Comparison of ENCODE assay signal across 8 mouse cellular contexts in genomic region chr10:39458766-39459699, GRCm38 (mm10).
DNase-seq lines count a peak whose midpoint lies in the region; ATAC-seq lines count a peak whose summit lies in the region.

No protein-coding gene starts in this region.

- H3K4me1 ChIP-seq in heart, embryonic 10.5 days = peaks cover 58% of the 10 kb centered on the region
- peaks cover 34% of the 10 kb centered on the region for H3K4me1 ChIP-seq in intestine, embryonic 14.5 days (replicated peaks; ENCODE audit: control insufficient read depth, insufficient read depth, low read length)
- peaks cover 65% of the 10 kb centered on the region for H3K4me1 ChIP-seq in midbrain, embryonic 15.5 days

- peak overlapping the region; percentile 47 for H3K27ac ChIP-seq in heart, embryonic 10.5 days
- H3K27ac ChIP-seq in intestine, embryonic 14.5 days (ENCODE audit: low read depth) = 0 out of 2 replicates have a peak overlapping the region, but pooled peaks have one; percentile 38
- H3K27ac ChIP-seq in midbrain, embryonic 15.5 days = no peak overlapping the region

- H3K9me3 ChIP-seq in heart, embryonic 10.5 days = no peaks in the 10 kb centered on the region
- no peaks in the 10 kb centered on the region for H3K9me3 ChIP-seq in intestine, embryonic 14.5 days (ENCODE audit: control insufficient read depth, low read length)
- no peaks in the 10 kb centered on the region for H3K9me3 ChIP-seq in midbrain, embryonic 15.5 days

- H3K36me3 ChIP-seq in heart, embryonic 10.5 days = no peaks in the 10 kb centered on the region
- no peaks in the 10 kb centered on the region; the same call in 1 of the 2 replicates for H3K36me3 ChIP-seq in intestine, embryonic 14.5 days (ENCODE audit: control insufficient read depth, insufficient read depth, low read length)
- H3K36me3 ChIP-seq in midbrain, embryonic 15.5 days (replicated peaks) = no peaks in the 10 kb centered on the region

- peak; percentile 56 for ATAC-seq in intestine, embryonic 14.5 days (replicated peaks; ENCODE audit: low FRiP score, low TSS enrichment, low read depth)
- peak; percentile 40 for ATAC-seq in midbrain, embryonic 15.5 days (replicated peaks)

- 0 out of 2 replicates have a peak overlapping the region, but pooled peaks have one; percentile 18 for H3K4me3 ChIP-seq in heart, embryonic 10.5 days
- H3K4me3 ChIP-seq in intestine, embryonic 14.5 days (ENCODE audit: low read depth, low read length) = no peak overlapping the region
- no peak overlapping the region for H3K4me3 ChIP-seq in midbrain, embryonic 15.5 days

- H3K4me2 ChIP-seq in intestine, embryonic 14.5 days (ENCODE audit: low read length) = no peak overlapping the region
- no peak overlapping the region for H3K4me2 ChIP-seq in midbrain, embryonic 15.5 days

- WGBS in heart, embryonic 10.5 days = 33% methylated on average over 13 of the region's 13 CpGs
- WGBS in intestine, embryonic 14.5 days = 58% methylated on average over 13 of the region's 13 CpGs
- WGBS in midbrain, embryonic 15.5 days = 59% methylated on average over 13 of the region's 13 CpGs

- H3K27me3 ChIP-seq in heart, embryonic 10.5 days (ENCODE audit: insufficient read depth, poor library complexity, severe bottlenecking) = no peaks in the 10 kb centered on the region
- no peaks in the 10 kb centered on the region for H3K27me3 ChIP-seq in intestine, embryonic 14.5 days (replicated peaks; ENCODE audit: control insufficient read depth, insufficient read depth, low read length)
- no peaks in the 10 kb centered on the region for H3K27me3 ChIP-seq in midbrain, embryonic 15.5 days (replicated peaks)

- peak; percentile 86 for DNase-seq in heart, embryonic 10.5 days (ENCODE audit: low spot score)
- DNase-seq in heart, postnatal 4 days = no peak
- peak; percentile 10 for DNase-seq in ZHBTc4 (ENCODE audit: low read depth, low spot score)
- DNase-seq in embryo, embryonic 9.5 days (ENCODE audit: extremely low spot score) = peak; percentile 27
- DNase-seq in intestine, embryonic 14.5 days (ENCODE audit: low spot score) = no peak
- DNase-seq in thymus, postnatal 4 days = no peak
- no peak for DNase-seq in spleen, adult 18-20 months

- no peak overlapping the region for H3K9ac ChIP-seq in intestine, embryonic 14.5 days (ENCODE audit: low read length)
- H3K9ac ChIP-seq in midbrain, embryonic 15.5 days = no peak overlapping the region

Comparison
In these comparisons a context has a peak if more than half of its experiments do, and no peak if none do; other contexts are left out.
1. DNase-seq: peak in heart, embryonic 10.5 days (single experiment), ZHBTc4 (single experiment) and embryo, embryonic 9.5 days (single experiment); none in heart, postnatal 4 days (single experiment), intestine, embryonic 14.5 days (single experiment), thymus, postnatal 4 days (single experiment) and spleen, adult 18-20 months (0 of 2).